Mouse (Mus musculus) limb, embryonic 10.5 days (tissue): Measurements from ENCODE around the gene Avp. TPM values are rescaled to one million over a fixed set of nuclear protein-coding genes. Genes with fewer than 3 reads are reported as not detected.
A peak's percentile ranks its signal among the peaks of the same experiment; 100 is the strongest.

Source experiments
- DNase-seq: peaks from one replicate; pipeline ENCODE4 v3.0.0-alpha.2; 2017; ENCODE audit warnings: low spot score
- H3K27ac ChIP-seq: fragments of 300-500 bp; sonication (generic); 2 replicates; pipeline ENCODE4 v1.5.1; 2016; ENCODE audit warnings: mild to moderate bottlenecking
- H3K27me3 ChIP-seq: fragments of 300-500 bp; sonication (generic); 2 replicates; pipeline ENCODE4 v1.6.1; 2016; ENCODE audit warnings: low read depth, mild to moderate bottlenecking; ENCODE audit not compliant: poor library complexity, severe bottlenecking
- H3K36me3 ChIP-seq: fragments of 300-500 bp; sonication (generic); 2 replicates; pipeline ENCODE4 v1.6.1; 2016; ENCODE audit warnings: mild to moderate bottlenecking, moderate library complexity
- H3K4me1 ChIP-seq: fragments of 300-500 bp; sonication (generic); 2 replicates; pipeline ENCODE4 v1.6.1; 2016
- H3K4me3 ChIP-seq: fragments of 300-500 bp; sonication (generic); 2 replicates; pipeline ENCODE4 v1.5.1; 2016; ENCODE audit warnings: mild to moderate bottlenecking, moderate library complexity
- H3K9me3 ChIP-seq: fragments of 300-500 bp; sonication (generic); replicated peaks from 2 replicates; pipeline ENCODE4 v1.6.1; 2016; ENCODE audit warnings: mild to moderate bottlenecking
- WGBS: fragments of 180-500 bp; shearing (Covaris S2); methylation state at CpG from one replicate; pipeline ENCODE4 v1.1.7; 2016; 5-methylcytosine and 5-hydroxymethylcytosine counted together
- polyA plus RNA-seq: library from polyadenylated mRNA; unstranded; fragments of >200 nt; fragmentation: Nextera tagmentation; extraction: Ambion mirVana; gene quantifications from 2 replicates; pipeline ENCODE4 v1.2.1, GENCODE M21; 2016

Gene Avp
- polyA plus RNA-seq: not detected in 2 replicates

GRCm38 (mm10) chr2:130582552-130582951, at the start of gene Avp:
Avp (minus strand) TSS chr2:130582554.
- no peak within 1 kb of the TSS for H3K4me3 ChIP-seq
- peaks cover 23% of the 10 kb centered on the region for H3K4me1 ChIP-seq
- peaks cover 70% of the 10 kb centered on the region for H3K27me3 ChIP-seq
- no peak for DNase-seq
- no peaks in the 10 kb centered on the region for H3K9me3 ChIP-seq
- 39% methylated on average over 10 of the region's 10 CpGs for WGBS
- 0 out of 2 replicates have a peak within 1 kb of the TSS, but pooled peaks have one; percentile 14 for H3K27ac ChIP-seq
- H3K36me3 ChIP-seq: no peaks in the 10 kb centered on the region

- H3K9me3 ChIP-seq: no peaks in the 10 kb centered on the region
- peaks cover 34% of the 10 kb centered on the region for H3K36me3 ChIP-seq
- under 1% methylated on average over 25 of the region's 25 CpGs for WGBS
- peak within 1 kb of the TSS; percentile 90 for H3K27ac ChIP-seq
- peak within 1 kb of the TSS; percentile 99 for H3K4me3 ChIP-seq
- DNase-seq: peak; percentile 91
- H3K4me1 ChIP-seq: peaks cover 31% of the 10 kb centered on the region
- H3K27me3 ChIP-seq: peaks cover 21% of the 10 kb centered on the region
Measured at GRCm38 (mm10) chr2:130629839-130630203, 47.5 kb upstream of the Avp start, which contains the start of the genes Fastkd5 and Ubox5. Fastkd5 (minus strand) TSS chr2:130630027. Ubox5 (minus strand) TSS chr2:130630038.

DNA sequence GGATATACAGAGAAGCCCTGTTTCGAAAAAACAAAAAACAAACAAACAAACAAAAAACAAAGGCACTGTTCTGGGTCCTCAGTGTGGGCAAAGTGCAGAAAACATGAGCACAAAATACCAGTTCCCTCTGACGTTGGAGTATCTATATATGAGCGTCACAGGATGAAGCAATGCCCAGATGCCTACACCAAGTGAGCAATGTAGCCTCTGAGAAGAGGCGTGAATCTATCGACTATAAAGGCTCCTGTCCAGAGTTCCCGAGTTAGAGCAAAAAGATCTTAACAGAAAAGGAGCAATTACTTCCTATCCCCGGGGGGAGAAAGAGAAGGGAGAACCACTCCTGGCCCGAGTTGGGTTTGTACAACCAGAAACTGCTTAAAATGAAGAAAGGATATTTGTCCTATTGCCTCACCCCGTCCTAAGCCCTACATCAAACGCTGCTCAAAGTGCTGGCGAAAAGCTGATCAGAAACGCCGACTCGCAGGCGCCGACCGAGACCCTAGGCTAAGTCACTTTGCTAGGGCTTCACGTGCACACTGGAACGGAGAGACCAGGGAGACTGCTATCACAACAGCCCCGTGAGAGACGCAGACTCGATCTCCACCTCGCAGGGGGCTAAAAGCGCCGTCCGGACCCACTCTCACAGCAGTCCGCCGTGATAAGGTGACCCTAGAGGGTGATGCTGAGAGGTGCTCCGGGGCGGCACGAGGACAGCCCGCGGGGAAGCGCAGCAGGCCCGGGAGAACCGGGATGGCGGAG, 46.9 kb upstream of the Avp start:
- Histone ChIP-seq H3K4me3 (peak overlapping the region; percentile 99), H3K27me3 (peaks cover 15% of the 10 kb centered on the region), H3K36me3 (peaks cover 39% of the 10 kb centered on the region), H3K27ac (peak overlapping the region; percentile 90), H3K9me3 (no peaks in the 10 kb centered on the region), H3K4me1 (peaks cover 25% of the 10 kb centered on the region)
- WGBS: 2% methylated on average over 37 of the region's 37 CpGs
- DNase-seq: no peak

DNA sequence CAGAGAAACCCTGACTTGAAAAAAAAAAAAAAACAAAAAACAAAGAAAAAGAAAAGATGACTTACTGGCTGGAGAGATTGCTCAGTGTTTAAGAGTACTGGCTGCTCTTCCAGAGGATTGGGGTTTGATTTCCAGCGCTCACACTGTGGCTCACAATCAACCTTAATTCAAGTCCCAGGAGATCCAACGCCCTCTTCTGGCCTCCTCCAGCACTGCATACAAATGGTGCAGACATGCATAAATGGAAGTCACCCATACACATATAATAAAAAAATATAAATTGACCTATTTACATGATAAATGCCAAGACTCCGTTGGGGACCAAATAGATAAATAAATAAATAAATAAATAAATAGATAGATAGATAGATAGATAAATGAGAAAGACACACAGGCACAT, 46.1 kb upstream of the Avp start:
- H3K4me1 ChIP-seq: peaks cover 17% of the 10 kb centered on the region
- peaks cover 7% of the 10 kb centered on the region for H3K27me3 ChIP-seq
- 62% methylated on average over 3 of the region's 3 CpGs for WGBS
- H3K4me3 ChIP-seq: peak overlapping the region; percentile 99; the same call in 1 of the 2 replicates
- no peak overlapping the region for H3K27ac ChIP-seq
- H3K9me3 ChIP-seq: no peaks in the 10 kb centered on the region
- H3K36me3 ChIP-seq: peaks cover 48% of the 10 kb centered on the region
- DNase-seq: no peak

DNA sequence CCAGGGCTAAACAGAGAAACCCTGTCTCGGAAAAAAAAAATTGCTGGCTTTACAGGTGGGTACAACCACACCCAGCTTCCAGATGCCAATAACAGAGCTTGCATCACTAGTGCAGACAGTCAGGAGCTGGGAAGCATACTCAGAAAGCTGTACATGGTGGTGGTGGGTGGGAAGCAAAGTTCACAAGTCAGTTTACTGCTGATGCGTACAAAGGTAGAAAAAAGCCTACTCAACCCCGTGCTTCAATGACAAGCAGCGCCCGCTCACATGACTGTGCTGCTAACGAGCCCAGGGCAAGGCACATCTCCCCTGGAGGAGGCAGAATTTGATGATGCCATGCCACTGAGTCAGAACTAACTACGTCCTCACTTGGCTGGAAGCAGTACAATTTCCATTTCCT, 36.6 kb upstream of the Avp start:
- H3K27me3 ChIP-seq: no peaks in the 10 kb centered on the region
- H3K27ac ChIP-seq: no peak overlapping the region
- peaks cover 89% of the 10 kb centered on the region for H3K36me3 ChIP-seq
- no peaks in the 10 kb centered on the region for H3K9me3 ChIP-seq
- WGBS: 94% methylated on average over 7 of the region's 7 CpGs
- no peak for DNase-seq
- no peaks in the 10 kb centered on the region for H3K4me1 ChIP-seq
- H3K4me3 ChIP-seq: no peak overlapping the region

DNA sequence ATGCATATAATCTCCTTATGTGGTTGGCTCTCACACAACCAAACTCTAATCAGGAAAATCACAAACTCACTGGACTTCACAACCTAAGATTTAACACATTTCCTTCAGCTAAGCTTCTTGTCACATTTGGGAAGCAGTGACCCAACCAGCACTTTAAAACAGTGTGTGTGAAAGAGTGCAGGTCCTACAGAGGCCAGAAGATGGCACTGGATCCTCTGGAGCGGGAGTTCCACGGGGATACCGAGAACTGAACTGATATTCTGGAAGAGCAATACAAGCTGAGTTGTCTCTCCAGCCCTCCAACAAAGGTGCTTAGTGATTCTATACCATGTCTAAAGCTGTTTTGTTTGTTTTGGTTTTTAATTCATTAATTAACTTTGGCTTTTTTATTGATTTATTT, 30.7 kb upstream of the Avp start:
- no peaks in the 10 kb centered on the region for H3K27me3 ChIP-seq
- H3K9me3 ChIP-seq: no peaks in the 10 kb centered on the region
- 59% methylated on average over 3 of the region's 3 CpGs for WGBS
- no peak overlapping the region for H3K27ac ChIP-seq
- H3K4me1 ChIP-seq: no peaks in the 10 kb centered on the region
- no peak for DNase-seq
- H3K4me3 ChIP-seq: no peak overlapping the region
- peaks cover 70% of the 10 kb centered on the region for H3K36me3 ChIP-seq

DNA sequence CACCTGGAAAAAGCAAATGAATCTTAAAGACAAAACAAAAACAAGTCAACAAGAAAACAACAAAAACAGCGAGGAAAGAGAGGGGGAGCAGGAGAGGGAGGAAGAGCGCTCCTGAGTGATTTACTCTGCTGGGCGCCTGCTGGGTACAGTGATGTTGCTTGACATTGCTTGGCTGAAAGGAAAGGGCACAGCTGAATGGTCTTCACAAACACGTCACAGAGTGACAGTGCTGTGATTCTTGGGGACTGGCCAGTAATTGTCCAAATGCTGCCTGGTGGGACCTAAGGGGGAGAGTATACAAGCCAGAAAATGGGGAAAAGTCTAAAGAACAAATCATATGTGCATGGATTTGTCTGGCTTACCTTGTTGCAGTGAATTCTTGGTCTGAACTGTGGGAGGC, 19.8 kb upstream of the Avp start:
- no peaks in the 10 kb centered on the region for H3K4me1 ChIP-seq
- H3K9me3 ChIP-seq: no peaks in the 10 kb centered on the region
- no peak for DNase-seq
- no peak overlapping the region for H3K4me3 ChIP-seq
- no peaks in the 10 kb centered on the region for H3K27me3 ChIP-seq
- H3K27ac ChIP-seq: no peak overlapping the region
- WGBS: 92% methylated on average over 4 of the region's 4 CpGs
- H3K36me3 ChIP-seq: peaks cover 83% of the 10 kb centered on the region

DNA sequence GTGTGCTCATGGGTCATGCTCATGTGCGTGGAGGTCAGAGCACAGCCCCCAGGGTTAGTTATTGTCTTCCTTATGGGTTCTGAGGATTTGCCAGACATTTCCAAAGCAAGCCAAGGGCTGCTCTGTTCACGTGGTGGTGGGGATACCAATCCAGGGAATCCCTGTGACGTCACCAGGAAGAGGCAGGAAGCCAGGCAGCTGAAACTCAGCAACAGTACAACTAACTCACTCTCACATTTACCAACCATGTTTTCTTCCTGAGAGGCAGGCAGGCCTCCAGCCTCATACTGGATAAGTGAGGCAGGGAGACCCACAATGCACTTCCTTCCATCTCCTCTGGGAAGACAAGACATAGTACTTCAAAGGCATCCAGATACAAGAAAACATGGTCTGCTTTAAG, 16.0 kb upstream of the Avp start:
- Histone ChIP-seq H3K36me3 (peaks cover 93% of the 10 kb centered on the region), H3K9me3 (no peaks in the 10 kb centered on the region), H3K27me3 (no peaks in the 10 kb centered on the region), H3K4me3 (no peak overlapping the region), H3K4me1 (no peaks in the 10 kb centered on the region), H3K27ac (no peak overlapping the region)
- DNase-seq: no peak
- 83% methylated on average over 3 of the region's 3 CpGs for WGBS

GRCm38 (mm10) chr2:130597601-130598010, 15.3 kb upstream of the Avp start:
- 31% methylated on average over 1 of the region's 1 CpGs for WGBS
- no peak for DNase-seq
- Histone ChIP-seq H3K27me3 (no peaks in the 10 kb centered on the region), H3K27ac (no peak overlapping the region), H3K4me3 (no peak overlapping the region), H3K4me1 (no peaks in the 10 kb centered on the region), H3K9me3 (no peaks in the 10 kb centered on the region), H3K36me3 (peaks cover 93% of the 10 kb centered on the region)

DNA sequence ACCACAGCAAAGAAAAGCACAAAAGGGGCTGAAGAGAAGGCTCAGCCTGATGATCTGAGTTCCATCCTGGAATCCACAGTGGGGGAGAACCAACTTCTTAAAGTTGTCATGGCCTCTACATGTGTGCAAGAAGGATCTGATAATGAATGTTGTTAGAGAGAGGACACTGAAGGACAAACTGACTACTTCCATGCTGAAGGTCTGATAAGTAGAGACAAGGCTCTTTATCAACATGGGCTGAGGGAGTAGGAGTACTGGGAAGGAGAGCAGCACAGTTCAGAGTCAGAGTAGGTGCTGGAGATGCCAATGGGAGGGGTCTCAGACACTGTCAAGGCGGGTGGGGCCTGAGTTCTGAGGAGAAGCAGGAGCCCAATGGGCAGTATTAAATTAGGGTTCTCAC, 13.2 kb upstream of the Avp start:
- DNase-seq: no peak
- Histone ChIP-seq H3K36me3 (peaks cover 93% of the 10 kb centered on the region), H3K4me3 (no peak overlapping the region), H3K9me3 (no peaks in the 10 kb centered on the region), H3K27ac (no peak overlapping the region), H3K27me3 (no peaks in the 10 kb centered on the region), H3K4me1 (no peaks in the 10 kb centered on the region)
- 93% methylated on average over 1 of the region's 1 CpGs for WGBS

GRCm38 (mm10) chr2:130591016-130591415, 8.7 kb upstream of the Avp start:
- Histone ChIP-seq H3K9me3 (no peaks in the 10 kb centered on the region), H3K27me3 (no peaks in the 10 kb centered on the region), H3K27ac (no peak overlapping the region), H3K4me1 (no peaks in the 10 kb centered on the region), H3K36me3 (peaks cover 55% of the 10 kb centered on the region), H3K4me3 (no peak overlapping the region)
- no peak for DNase-seq
- WGBS: 95% methylated on average over 2 of the region's 2 CpGs

DNA sequence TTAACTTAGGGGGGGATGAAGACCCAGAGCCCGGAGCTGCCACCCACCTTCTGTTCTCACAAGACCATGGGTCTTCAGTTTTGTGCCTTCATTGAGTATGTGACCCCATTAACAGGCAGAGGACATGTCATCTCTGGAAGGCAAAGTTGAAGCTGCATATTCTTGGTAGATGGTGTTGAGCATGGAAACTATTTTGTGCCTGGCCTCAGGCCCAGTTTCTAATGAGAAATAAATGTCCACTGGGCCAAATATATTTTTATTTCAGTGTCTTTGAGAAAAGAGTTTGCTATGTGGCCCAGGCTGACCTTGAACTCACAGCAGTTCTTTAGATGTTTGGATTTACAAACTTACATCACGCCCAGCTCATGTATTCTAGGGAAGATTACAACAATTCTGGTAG, 7.4 kb upstream of the Avp start:
- H3K27me3 ChIP-seq: no peaks in the 10 kb centered on the region
- H3K4me1 ChIP-seq: no peaks in the 10 kb centered on the region
- DNase-seq: no peak
- H3K4me3 ChIP-seq: no peak overlapping the region
- H3K27ac ChIP-seq: no peak overlapping the region
- H3K9me3 ChIP-seq: no peaks in the 10 kb centered on the region
- 91% methylated on average over 2 of the region's 2 CpGs for WGBS
- peaks cover 43% of the 10 kb centered on the region for H3K36me3 ChIP-seq

- peaks cover 39% of the 10 kb centered on the region for H3K36me3 ChIP-seq
- H3K4me1 ChIP-seq: no peaks in the 10 kb centered on the region
- DNase-seq: no peak
- WGBS: 81% methylated on average over 4 of the region's 4 CpGs
- H3K4me3 ChIP-seq: no peak overlapping the region
- no peaks in the 10 kb centered on the region for H3K9me3 ChIP-seq
- H3K27ac ChIP-seq: no peak overlapping the region
- peaks cover 6% of the 10 kb centered on the region; the same call in 1 of the 2 replicates for H3K27me3 ChIP-seq
Measured at GRCm38 (mm10) chr2:130589157-130589556, 6.8 kb upstream of the Avp start.
